Mouse (Mus musculus) liver, postnatal 0 days (tissue): ENCODE measurements around the gene Rhox4d. TPM values are rescaled to one million over a fixed set of nuclear protein-coding genes. Genes with fewer than 3 reads are reported as not detected.
"Not testable (repeated sequence)": the region's sequence is repeated elsewhere in the genome, so short reads cannot be mapped to it uniquely, and the experiment has no call there.

Experiments
- ATAC-seq: fragments of 200-750 bp; cut with Nextera tagmentation; 2 replicates; pipeline ENCODE4 v1.8.0; 2017; ENCODE audit warnings: mild to moderate bottlenecking, moderate library complexity
- DNase-seq: peaks from one replicate; pipeline ENCODE4 v3.0.0-alpha.2; 2016
- H3K27ac ChIP-seq: fragments of 300-500 bp; sonication (generic); 2 replicates; pipeline ENCODE4 v1.5.1; 2014; ENCODE audit warnings: antibody characterized with exemption, moderate library complexity, mild to moderate bottlenecking, low read depth
- H3K27me3 ChIP-seq: fragments of 300-500 bp; sonication (generic); 2 replicates; pipeline ENCODE4 v1.6.1; 2014; ENCODE audit warnings: low read length, control low read depth, mixed read lengths; ENCODE audit not compliant: insufficient read depth
- H3K36me3 ChIP-seq: fragments of 300-500 bp; sonication (generic); replicated peaks from 2 replicates; pipeline ENCODE4 v1.6.1; 2014; ENCODE audit warnings: mild to moderate bottlenecking, control low read depth, low read length, moderate library complexity, mixed read lengths; ENCODE audit not compliant: insufficient read depth
- H3K4me1 ChIP-seq: fragments of 300-500 bp; sonication (generic); 2 replicates; pipeline ENCODE4 v1.6.1; 2014; ENCODE audit warnings: antibody characterized with exemption, mild to moderate bottlenecking, control low read depth; ENCODE audit not compliant: insufficient read depth
- H3K4me2 ChIP-seq: fragments of 300-500 bp; sonication (generic); 2 replicates; pipeline ENCODE4 v1.6.1; 2014; ENCODE audit warnings: low read depth, mild to moderate bottlenecking, low read length, moderate library complexity, mixed read lengths
- H3K4me3 ChIP-seq: fragments of 300-500 bp; sonication (generic); 2 replicates; pipeline ENCODE4 v1.5.1; 2014; ENCODE audit warnings: low read depth, low read length
- H3K9ac ChIP-seq: fragments of 300-500 bp; sonication (generic); replicated peaks from 2 replicates; pipeline ENCODE4 v1.6.1; 2014; ENCODE audit warnings: mild to moderate bottlenecking, moderate library complexity
- H3K9me3 ChIP-seq: fragments of 300-500 bp; sonication (generic); 2 replicates; pipeline ENCODE4 v1.6.1; 2016; ENCODE audit warnings: mild to moderate bottlenecking, control low read depth, low read length, mixed read lengths
- WGBS: fragments of 180-500 bp; shearing (Covaris S2); extraction: QIAGEN DNeasy Blood & Tissue Kit; methylation state at CpG from one replicate; pipeline ENCODE4 v1.1.7; 2014; ENCODE audit not compliant: insufficient replicate concordance; 5-methylcytosine and 5-hydroxymethylcytosine counted together
- polyA plus RNA-seq: library from polyadenylated mRNA; unstranded; fragments of >200 nt; fragmentation: Nextera tagmentation; extraction: Ambion mirVana; gene quantifications from 2 replicates; pipeline ENCODE4 v1.2.1, GENCODE M21; 2015

The Rhox4d gene
- polyA plus RNA-seq = not detected in 2 replicates

DNA sequence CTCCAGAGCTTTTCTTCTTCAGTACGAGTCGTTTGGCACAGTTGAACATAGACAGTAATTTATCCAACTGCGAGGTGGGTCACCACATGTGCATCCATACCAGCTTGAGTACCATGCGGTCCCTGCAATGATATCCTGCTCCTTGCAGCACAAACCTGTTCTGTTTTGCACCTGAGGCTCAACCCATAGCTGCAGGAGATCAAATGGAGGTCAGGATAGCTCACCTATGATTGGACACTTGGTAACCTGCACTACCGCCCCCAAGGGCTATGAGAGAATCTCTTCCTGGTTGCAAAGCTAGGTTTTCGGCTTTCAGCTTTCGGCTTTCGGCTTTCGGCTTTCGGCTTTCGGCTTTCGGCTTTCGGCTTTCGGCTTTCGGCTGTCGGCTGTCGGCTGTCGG is at the start of gene Rhox4d:
Gene Rhox4d (plus strand): TSS at position 301 of the 400 bp plus-strand sequence.
- not testable (repeated sequence) for H3K36me3 ChIP-seq, H3K4me3 ChIP-seq, ATAC-seq, H3K4me2 ChIP-seq, H3K27ac ChIP-seq, H3K9ac ChIP-seq, H3K4me1 ChIP-seq, H3K9me3 ChIP-seq, DNase-seq, H3K27me3 ChIP-seq
- 88% methylated on average over 15 of the region's 18 CpGs for whole genome bisulfite sequencing

DNA sequence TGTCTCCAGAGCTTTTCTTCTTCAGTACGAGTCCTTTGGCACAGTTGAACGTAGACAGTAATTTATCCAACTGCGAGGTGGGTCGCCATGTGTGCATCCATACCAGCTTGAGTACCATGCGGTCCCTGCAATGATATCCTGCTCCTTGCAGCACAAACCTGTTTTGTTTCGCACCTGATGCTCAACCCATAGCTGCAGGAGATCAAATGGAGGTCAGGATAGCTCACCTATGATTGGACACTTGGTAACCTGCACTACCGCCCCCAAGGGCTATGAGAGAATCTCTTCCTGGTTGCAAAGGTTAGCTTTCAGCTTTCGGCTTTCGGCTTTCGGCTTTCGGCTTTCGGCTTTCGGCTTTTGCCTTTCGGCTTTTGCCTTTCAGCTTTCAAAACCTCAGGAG is 34.1 kb upstream of the Rhox4d start, which contains the start of gene Rhox4c:
Gene Rhox4c (plus strand): TSS at position 301 of the 400 bp plus-strand sequence.
- not testable (repeated sequence) for H3K4me3 ChIP-seq, H3K27ac ChIP-seq, H3K36me3 ChIP-seq, H3K4me1 ChIP-seq, H3K9ac ChIP-seq, H3K9me3 ChIP-seq, DNase-seq, H3K27me3 ChIP-seq, ATAC-seq, H3K4me2 ChIP-seq
- 84% methylated on average over 14 of the region's 14 CpGs for WGBS

DNA sequence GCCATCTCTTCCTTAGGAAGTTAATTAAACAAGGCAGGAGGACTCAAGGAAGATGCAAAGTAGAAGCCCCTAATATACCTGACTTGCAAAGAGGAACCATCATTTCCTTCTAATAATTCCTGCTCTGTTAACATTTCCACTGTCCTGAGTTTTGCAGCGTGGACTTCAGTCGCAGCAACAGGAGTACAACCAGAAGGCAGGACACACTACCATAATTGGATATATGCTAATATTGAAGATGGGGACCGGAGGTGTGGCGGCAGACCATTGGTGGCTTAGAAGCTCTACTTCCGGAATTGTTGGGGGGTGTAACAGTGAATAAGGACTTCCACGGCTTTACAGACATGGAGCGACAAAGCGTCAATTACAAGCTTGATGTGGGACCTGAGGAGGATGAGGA is 16.0 kb downstream of the Rhox4d start, which contains the start of gene Rhox2e:
Gene Rhox2e (plus strand): TSS at position 301 of the 400 bp plus-strand sequence.
- not testable (repeated sequence) for H3K27me3 ChIP-seq, ATAC-seq, H3K36me3 ChIP-seq, H3K4me1 ChIP-seq, H3K9ac ChIP-seq, H3K4me2 ChIP-seq, DNase-seq, H3K4me3 ChIP-seq, H3K9me3 ChIP-seq, H3K27ac ChIP-seq
- WGBS = 69% methylated on average over 2 of the region's 8 CpGs

DNA sequence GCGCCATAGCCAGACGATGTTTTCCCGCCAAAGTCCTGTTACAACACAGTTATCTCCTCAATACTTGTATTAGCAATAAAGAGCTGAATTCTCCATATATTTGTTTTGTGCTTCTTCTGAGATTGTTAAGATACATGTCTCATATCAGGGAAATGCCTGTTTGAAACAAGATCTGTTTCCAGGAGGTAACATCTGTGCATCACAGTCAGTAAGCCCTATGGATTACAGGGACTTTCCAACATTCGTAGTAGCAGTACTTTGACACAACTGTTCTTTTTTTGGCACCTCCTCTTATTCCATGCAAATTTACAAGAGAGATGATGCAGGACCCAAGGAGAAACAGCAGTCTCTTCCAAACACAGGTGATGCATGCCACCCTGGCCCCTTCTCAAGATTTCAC is 27.6 kb downstream of the Rhox4d start, which contains the start of gene Rhox3e:
Gene Rhox3e (plus strand): TSS at position 301 of the 400 bp plus-strand sequence.
- H3K27me3 ChIP-seq, H3K9me3 ChIP-seq, DNase-seq, H3K4me1 ChIP-seq, ATAC-seq, H3K4me3 ChIP-seq, H3K36me3 ChIP-seq, H3K9ac ChIP-seq, H3K4me2 ChIP-seq, H3K27ac ChIP-seq: not testable (repeated sequence)
- WGBS = no CpG with 5 or more reads among the region's 4 CpGs

DNA sequence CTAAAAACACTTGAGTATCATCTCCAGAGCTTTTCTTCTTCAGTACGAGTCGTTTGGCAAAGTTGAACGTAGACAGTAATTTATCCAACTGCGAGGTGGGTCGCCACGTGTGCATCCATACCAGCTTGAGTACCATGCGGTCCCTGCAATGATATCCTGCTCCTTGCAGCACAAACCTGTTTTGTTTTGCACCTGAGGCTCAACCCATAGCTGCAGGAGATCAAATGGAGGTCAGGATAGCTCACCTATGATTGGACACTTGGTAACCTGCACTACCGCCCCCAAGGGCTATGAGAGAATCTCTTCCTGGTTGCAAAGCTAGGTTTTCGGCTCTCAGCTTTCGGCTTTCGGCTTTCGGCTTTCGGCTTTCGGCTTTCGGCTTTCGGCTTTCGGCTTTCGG is 43.0 kb downstream of the Rhox4d start, which contains the start of gene Rhox4e:
Gene Rhox4e (plus strand): TSS at position 301 of the 400 bp plus-strand sequence.
- 87% methylated on average over 10 of the region's 18 CpGs for WGBS
- H3K36me3 ChIP-seq, H3K4me2 ChIP-seq, H3K9ac ChIP-seq, H3K4me1 ChIP-seq, H3K4me3 ChIP-seq, DNase-seq, H3K27me3 ChIP-seq, H3K27ac ChIP-seq, ATAC-seq, H3K9me3 ChIP-seq: not testable (repeated sequence)

Other genes with a start within 250 kb of the Rhox4d start
- gene Rhox4a, start 249.0 kb upstream of the Rhox4d start, polyA plus RNA-seq = not detected in 2 replicates
- not detected in 2 replicates for gene Rhox3a2, start 134.3 kb upstream of the Rhox4d start, polyA plus RNA-seq
- not detected in 2 replicates for gene Rhox4a2, start 123.5 kb upstream of the Rhox4d start, polyA plus RNA-seq
- not detected in 2 replicates for gene Rhox2b, start 102.3 kb upstream of the Rhox4d start, polyA plus RNA-seq
- gene Rhox4b, start 81.9 kb upstream of the Rhox4d start, polyA plus RNA-seq = not detected in 2 replicates
- not detected in 2 replicates for gene Rhox2c, start 60.7 kb upstream of the Rhox4d start, polyA plus RNA-seq
- gene Rhox3c, start 55.8 kb upstream of the Rhox4d start, polyA plus RNA-seq = not detected in 2 replicates
- gene Rhox4c, start 34.0 kb upstream of the Rhox4d start, polyA plus RNA-seq = not detected in 2 replicates
- gene Rhox2d, start 20.9 kb upstream of the Rhox4d start, polyA plus RNA-seq = not detected in 2 replicates
- gene Rhox2e, start 16.1 kb downstream of the Rhox4d start, polyA plus RNA-seq = not detected in 2 replicates
- gene Rhox3e, start 27.7 kb downstream of the Rhox4d start, polyA plus RNA-seq = not detected in 2 replicates
- not detected in 2 replicates for gene Rhox4e, start 43.1 kb downstream of the Rhox4d start, polyA plus RNA-seq
- not detected in 2 replicates for gene Rhox2f, start 57.0 kb downstream of the Rhox4d start, polyA plus RNA-seq
- not detected in 2 replicates for gene Rhox3f, start 66.6 kb downstream of the Rhox4d start, polyA plus RNA-seq
- not detected in 2 replicates for gene Rhox4f, start 93.3 kb downstream of the Rhox4d start, polyA plus RNA-seq
- gene Rhox3g, start 114.3 kb downstream of the Rhox4d start, polyA plus RNA-seq = not detected in 2 replicates
- not detected in 2 replicates for gene Rhox2g, start 129.1 kb downstream of the Rhox4d start, polyA plus RNA-seq
- not detected in 2 replicates for gene Rhox4g, start 137.0 kb downstream of the Rhox4d start, polyA plus RNA-seq
- gene Rhox3h, start 154.4 kb downstream of the Rhox4d start, polyA plus RNA-seq = not detected in 2 replicates
- gene Rhox2h, start 158.9 kb downstream of the Rhox4d start, polyA plus RNA-seq = not detected in 2 replicates